Mouse (Mus musculus) olfactory bulb, adult 2 months (tissue): ENCODE data around the gene Ripk4. TPM values are rescaled to one million over a fixed set of nuclear protein-coding genes. Genes with fewer than 3 reads are reported as not detected.

ENCODE experiments used
- H3K27ac ChIP-seq: fragments of 200-500 bp; 2 replicates; pipeline ENCODE4 v1.5.1; 2012; ENCODE audit warnings: low read depth, low read length; ENCODE audit not compliant: insufficient read depth
- H3K4me1 ChIP-seq: fragments of 200-500 bp; 2 replicates; pipeline ENCODE4 v1.6.1; 2012; ENCODE audit warnings: low read length; ENCODE audit not compliant: control insufficient read depth, insufficient read depth
- H3K4me3 ChIP-seq: fragments of 200-500 bp; 2 replicates; pipeline ENCODE4 v1.5.1; 2012; ENCODE audit warnings: mild to moderate bottlenecking, low read depth, low read length, moderate library complexity; ENCODE audit not compliant: insufficient read depth
- CTCF ChIP-seq: fragments of 200-500 bp; IDR thresholded peaks from 2 replicates; pipeline ENCODE4 v1.5.1; 2012; ENCODE audit warnings: low read depth, mild to moderate bottlenecking, low read length, moderate library complexity; ENCODE audit not compliant: insufficient read depth
- POLR2A ChIP-seq: fragments of 200-500 bp; IDR thresholded peaks from 2 replicates; pipeline ENCODE4 v1.6.1; 2012; ENCODE audit warnings: mild to moderate bottlenecking, low read depth, low read length, moderate library complexity; ENCODE audit not compliant: insufficient read depth
- WGBS: fragments of 180-500 bp; shearing (Covaris S2); methylation state at CpG from one replicate; pipeline ENCODE4 v1.1.7; 2018; 5-methylcytosine and 5-hydroxymethylcytosine counted together
- polyA plus RNA-seq: library from polyadenylated mRNA; stranded (reverse); fragments of >200 nt; gene quantifications from 2 replicates; pipeline ENCODE4 v1.2.4, GENCODE M21; 2012; ENCODE audit warnings: low replicate concordance; ENCODE audit not compliant: missing spikeins, insufficient read depth, insufficient read length

Gene Ripk4
- not detected in 2 replicates for polyA plus RNA-seq

GRCm38 (mm10) chr16:97763061-97763989 is at the start of gene Ripk4:
Gene Ripk4 (minus strand): TSS chr16:97763787.
- 2% methylated on average over 88 of the region's 88 CpGs for WGBS

GRCm38 (mm10) chr16:97808881-97809280 is 45.3 kb upstream of the Ripk4 start:
- no peak for TF ChIP-seq POLR2A
- no peak for TF ChIP-seq CTCF
- WGBS = 40% methylated on average over 3 of the region's 3 CpGs
- H3K27ac ChIP-seq = peak overlapping the region; percentile 91
- no peak overlapping the region for H3K4me3 ChIP-seq
- H3K4me1 ChIP-seq = peaks cover 22% of the 10 kb centered on the region

More at GRCm38 (mm10) chr16:97763061-97763989, at the start of gene Ripk4:
- H3K4me3 ChIP-seq = peak within 1 kb of the TSS; percentile 33
- H3K4me1 ChIP-seq = peaks cover 11% of the 10 kb centered on the region
- no peak for TF ChIP-seq POLR2A
- TF ChIP-seq CTCF = no peak
- no peak within 1 kb of the TSS for H3K27ac ChIP-seq

GRCm38 (mm10) chr16:97805646-97806045 is 42.1 kb upstream of the Ripk4 start:
- WGBS = 92% methylated on average over 3 of the region's 3 CpGs
- Histone ChIP-seq H3K4me1 (peaks cover 17% of the 10 kb centered on the region), H3K4me3 (no peak overlapping the region), H3K27ac (no peak overlapping the region)
- TF ChIP-seq CTCF = no peak

GRCm38 (mm10) chr16:97804680-97805547 is 41.3 kb upstream of the Ripk4 start:
- 72% methylated on average over 7 of the region's 7 CpGs for WGBS
- Histone ChIP-seq H3K4me3 (no peak overlapping the region), H3K4me1 (peaks cover 17% of the 10 kb centered on the region), H3K27ac (no peak overlapping the region)
- peak; percentile 70 for TF ChIP-seq CTCF
- no peak for TF ChIP-seq POLR2A

- H3K27ac ChIP-seq = no peak overlapping the region
- TF ChIP-seq POLR2A (no peak), CTCF (no peak)
- WGBS = 96% methylated on average over 7 of the region's 7 CpGs
- no peak overlapping the region for H3K4me3 ChIP-seq
- 0 out of 2 replicates have a peak, but pooled peaks cover 3% of the 10 kb centered on the region for H3K4me1 ChIP-seq
Measured at GRCm38 (mm10) chr16:97797950-97798869, 34.6 kb upstream of the Ripk4 start.

GRCm38 (mm10) chr16:97797212-97797611 is 33.6 kb upstream of the Ripk4 start:
- 74% methylated on average over 3 of the region's 3 CpGs for whole genome bisulfite sequencing
- no peak overlapping the region for H3K27ac ChIP-seq
- no peak overlapping the region for H3K4me3 ChIP-seq
- no peak for TF ChIP-seq CTCF
- TF ChIP-seq POLR2A = no peak
- H3K4me1 ChIP-seq = 0 out of 2 replicates have a peak, but pooled peaks cover 3% of the 10 kb centered on the region

- 0 out of 2 replicates have a peak, but pooled peaks cover 3% of the 10 kb centered on the region for H3K4me1 ChIP-seq
- no peak overlapping the region for H3K27ac ChIP-seq
- 96% methylated on average over 6 of the region's 6 CpGs for WGBS
- TF ChIP-seq CTCF (no peak), POLR2A (no peak)
- H3K4me3 ChIP-seq = no peak overlapping the region
Measured at GRCm38 (mm10) chr16:97794256-97794655, 30.7 kb upstream of the Ripk4 start.

- no peak overlapping the region for H3K4me3 ChIP-seq
- WGBS = 84% methylated on average over 5 of the region's 5 CpGs
Measured at GRCm38 (mm10) chr16:97783057-97783456, 19.5 kb upstream of the Ripk4 start.

More at GRCm38 (mm10) chr16:97783057-97783456, 19.5 kb upstream of the Ripk4 start:
- H3K4me1 ChIP-seq = peaks cover 5% of the 10 kb centered on the region
- H3K27ac ChIP-seq = no peak overlapping the region
- no peak for TF ChIP-seq POLR2A
- no peak for TF ChIP-seq CTCF
